In the genomic region with DNA sequence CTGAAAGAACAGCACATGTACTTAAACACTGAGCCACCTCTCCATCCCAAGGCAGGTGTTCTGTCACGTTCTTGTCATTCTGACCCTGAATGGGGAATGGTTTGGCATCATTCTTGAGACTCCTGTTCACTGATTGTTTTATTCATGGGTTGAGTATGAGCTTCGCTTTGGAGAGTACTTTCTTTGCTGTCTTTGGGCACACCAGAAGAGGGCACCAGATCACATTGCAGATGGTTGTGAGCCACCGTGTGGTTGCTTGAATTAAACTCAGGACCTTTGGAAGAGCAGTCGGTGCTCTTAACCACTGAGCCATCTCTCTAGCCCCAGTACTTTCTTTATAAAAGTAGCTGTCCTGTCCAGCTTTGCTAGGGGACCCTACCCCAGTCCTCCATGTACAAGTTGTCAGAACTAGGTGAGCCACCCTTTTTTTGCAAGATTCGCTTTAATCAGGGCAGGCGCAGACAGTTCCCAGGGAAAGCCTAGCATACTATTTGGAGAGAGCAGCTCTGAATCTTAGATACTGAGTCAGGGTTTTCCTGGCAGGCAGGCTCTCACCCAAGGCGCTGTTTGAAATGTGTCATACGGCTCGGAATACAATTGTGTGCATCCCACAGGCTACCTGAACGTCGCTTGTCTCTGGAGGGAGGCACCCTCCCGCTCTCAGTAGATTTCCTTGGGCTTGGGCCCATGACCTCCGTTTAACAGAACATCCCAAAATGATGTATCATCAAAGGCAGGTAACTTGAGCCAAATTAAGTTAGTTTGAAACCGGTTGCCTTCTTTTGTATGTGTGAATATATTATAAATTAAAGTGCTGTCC, we compare ENCODE assay signal across 9 mouse cellular contexts.
DNase-seq lines count a peak whose midpoint lies in the region; ATAC-seq lines count a peak whose summit lies in the region.
"Had no signal": no experiment of that assay in that cellular context is flagged by ENCODE, and none has a peak within 500 bp of the region (broad histone marks: within the 10 kb centered on the region; RNA-seq: fewer than 3 reads in every experiment).

No protein-coding gene starts in this region.

- no peaks in the 10 kb centered on the region for H3K36me3 ChIP-seq in kidney, embryonic 15.5 days
- no peaks in the 10 kb centered on the region for H3K36me3 ChIP-seq in embryonic facial prominence, embryonic 11.5 days (replicated peaks; ENCODE audit: control insufficient read depth, insufficient read depth, low read depth, low read length)
- H3K36me3 ChIP-seq: liver, embryonic 13.5 days had no signal

- intact Hi-C loops in left cerebral cortex, postnatal 4 days (cut with DNase I): loop anchor here (5.0 to 10.0 kb wide), 5 partner anchors 115 to 872 kb away; a partner anchor contains a TSS

- H3K4me2 ChIP-seq in kidney, embryonic 15.5 days: peak overlapping the region; percentile 20
- peak overlapping the region; percentile 1; the same call in 1 of the 2 replicates for H3K4me2 ChIP-seq in embryonic facial prominence, embryonic 11.5 days (ENCODE audit: low read depth, low read length)
- H3K4me2 ChIP-seq: liver, embryonic 13.5 days had no signal

- no peak for DNase-seq in kidney, postnatal 14 days
- peak; percentile 73 for DNase-seq in NIH3T3 (ENCODE audit: low read depth)
- peak; percentile 53 for DNase-seq in embryonic facial prominence, embryonic 11.5 days (ENCODE audit: low spot score)
- peak; percentile 21 for DNase-seq in left cerebral cortex, postnatal 4 days
- peak; percentile 46 for DNase-seq in telencephalon, adult 2 months (ENCODE audit: low read depth, low spot score)
- no peak for DNase-seq in gastrocnemius, adult 18-20 months (ENCODE audit: low spot score)
- DNase-seq: liver, embryonic 13.5 days had no signal

- peaks cover 13% of the 10 kb centered on the region for H3K4me1 ChIP-seq in kidney, embryonic 15.5 days
- H3K4me1 ChIP-seq in embryonic facial prominence, embryonic 11.5 days (ENCODE audit: control insufficient read depth, insufficient read depth, low read length): no peaks in the 10 kb centered on the region
- H3K4me1 ChIP-seq: liver, embryonic 13.5 days had no signal

- no peaks in the 10 kb centered on the region for H3K9me3 ChIP-seq in kidney, embryonic 15.5 days (replicated peaks)
- no peaks in the 10 kb centered on the region for H3K9me3 ChIP-seq in embryonic facial prominence, embryonic 11.5 days (replicated peaks; ENCODE audit: control insufficient read depth, low read length)
- H3K9me3 ChIP-seq: liver, embryonic 13.5 days had no signal

- H3K4me3 ChIP-seq in kidney, embryonic 15.5 days (replicated peaks): no peak overlapping the region
- no peak overlapping the region for H3K4me3 ChIP-seq in embryonic facial prominence, embryonic 11.5 days (ENCODE audit: low read depth, low read length)
- H3K4me3 ChIP-seq: liver, embryonic 13.5 days had no signal

- no peak overlapping the region for H3K9ac ChIP-seq in kidney, embryonic 15.5 days
- no peak overlapping the region for H3K9ac ChIP-seq in embryonic facial prominence, embryonic 11.5 days (replicated peaks; ENCODE audit: low read length)
- H3K9ac ChIP-seq: liver, embryonic 13.5 days had no signal

- 0 out of 2 replicates have a peak, but pooled peaks have one; percentile 20 for ATAC-seq in kidney, embryonic 15.5 days (replicated peaks; ENCODE audit: low FRiP score)
- ATAC-seq in embryonic facial prominence, embryonic 11.5 days (replicated peaks; ENCODE audit: insufficient number of reproducible peaks, low FRiP score, low TSS enrichment, low read depth): 0 out of 2 replicates have a peak, but pooled peaks have one; percentile 38
- ATAC-seq in erythroid progenitor cell, adult 5-6 weeks (replicated peaks; ENCODE audit: low FRiP score, poor library complexity, severe bottlenecking): no peak

- H3K27me3 ChIP-seq in kidney, embryonic 15.5 days: no peaks in the 10 kb centered on the region
- no peaks in the 10 kb centered on the region for H3K27me3 ChIP-seq in embryonic facial prominence, embryonic 11.5 days (ENCODE audit: control insufficient read depth, insufficient read depth, low read length)
- H3K27me3 ChIP-seq: liver, embryonic 13.5 days had no signal

- 27% methylated on average over 14 of the region's 14 CpGs for WGBS in kidney, embryonic 15.5 days
- WGBS in embryonic facial prominence, embryonic 11.5 days: 18% methylated on average over 14 of the region's 14 CpGs

- no peak overlapping the region for H3K27ac ChIP-seq in kidney, embryonic 15.5 days
- no peak overlapping the region for H3K27ac ChIP-seq in embryonic facial prominence, embryonic 11.5 days (replicated peaks; ENCODE audit: low read depth, low read length)
- H3K27ac ChIP-seq: liver, embryonic 13.5 days had no signal

Comparison
In these comparisons a context has a peak if more than half of its experiments do, and no peak if none do; other contexts are left out.
1. DNase-seq: peak in NIH3T3 (single experiment), embryonic facial prominence, embryonic 11.5 days (single experiment), left cerebral cortex, postnatal 4 days (single experiment) and telencephalon, adult 2 months (single experiment); none in kidney, postnatal 14 days (single experiment) and gastrocnemius, adult 18-20 months (single experiment).